Comparison of ENCODE assay signal across 9 mouse cellular contexts in genomic region chr15:83251176-83252004, GRCm38 (mm10). TPM values are rescaled to one million over a fixed set of nuclear protein-coding genes. Genes with fewer than 3 reads are reported as not detected.
DNase-seq lines count a peak whose midpoint lies in the region; ATAC-seq and TF ChIP-seq lines count a peak whose summit lies in the region.
"Had no signal": no experiment of that assay in that cellular context is flagged by ENCODE, and none has a peak within 500 bp of the region (broad histone marks: within the 10 kb centered on the region; RNA-seq: fewer than 3 reads in every experiment).

A4galt (minus strand) TSS chr15:83251774.

- no peaks in the 10 kb centered on the region for H3K27me3 ChIP-seq in C2C12 (ENCODE audit: control insufficient read depth, insufficient read depth, insufficient read length)
- H3K27me3 ChIP-seq in hindbrain, embryonic 16.5 days (replicated peaks; ENCODE audit: control insufficient read depth, insufficient read depth, low read length) = peaks cover 10% of the 10 kb centered on the region
- peaks cover 59% of the 10 kb centered on the region for H3K27me3 ChIP-seq in liver, embryonic 13.5 days
- H3K27me3 ChIP-seq in neural tube, embryonic 13.5 days = peaks cover 53% of the 10 kb centered on the region

- H3K79me3 ChIP-seq in C2C12 (ENCODE audit: low read depth) = peaks cover 21% of the 10 kb centered on the region

- no peak for TF ChIP-seq CTCF in C2C12 (IDR thresholded peaks at IDR 0.05; ENCODE audit: control insufficient read depth, insufficient read depth, insufficient read length)

- H3K9me3 ChIP-seq in hindbrain, embryonic 16.5 days (ENCODE audit: control insufficient read depth, low read length) = no peaks in the 10 kb centered on the region
- no peaks in the 10 kb centered on the region for H3K9me3 ChIP-seq in liver, embryonic 13.5 days (replicated peaks)
- H3K9me3 ChIP-seq in neural tube, embryonic 13.5 days = no peaks in the 10 kb centered on the region

- no peak within 1 kb of the TSS for H3K27ac ChIP-seq in hindbrain, embryonic 16.5 days (ENCODE audit: low read depth, low read length)
- no peak within 1 kb of the TSS for H3K27ac ChIP-seq in liver, embryonic 13.5 days
- H3K27ac ChIP-seq in neural tube, embryonic 13.5 days (replicated peaks) = no peak within 1 kb of the TSS
- H3K27ac ChIP-seq: macrophage had no signal

- H3K36me3 ChIP-seq in C2C12 (ENCODE audit: control insufficient read depth, insufficient read depth) = peaks cover 2% of the 10 kb centered on the region
- H3K36me3 ChIP-seq in hindbrain, embryonic 16.5 days (ENCODE audit: control insufficient read depth, insufficient read depth, low read length) = no peaks in the 10 kb centered on the region
- H3K36me3 ChIP-seq in liver, embryonic 13.5 days = no peaks in the 10 kb centered on the region
- no peaks in the 10 kb centered on the region for H3K36me3 ChIP-seq in neural tube, embryonic 13.5 days

- 2% methylated on average over 56 of the region's 66 CpGs for WGBS in hindbrain, embryonic 16.5 days
- 2% methylated on average over 52 of the region's 66 CpGs for WGBS in liver, embryonic 13.5 days (ENCODE audit: insufficient replicate concordance)
- WGBS in neural tube, embryonic 13.5 days = 1% methylated on average over 62 of the region's 66 CpGs

- intact Hi-C loops in gastrocnemius, postnatal 14 days (cut with DNase I; ENCODE audit: low total_unique reads) = loop anchor here (5.0 kb wide), 1 partner anchor 39 kb away; no protein-coding TSS in a partner anchor

- H3K79me2 ChIP-seq in C2C12 (ENCODE audit: control insufficient read depth, insufficient read depth) = peaks cover 47% of the 10 kb centered on the region

- H3K9ac ChIP-seq in hindbrain, embryonic 16.5 days (ENCODE audit: low read depth, low read length) = peak within 1 kb of the TSS; percentile 61
- H3K9ac ChIP-seq in liver, embryonic 13.5 days = 0 out of 2 replicates have a peak within 1 kb of the TSS, but pooled peaks have one; percentile 41
- H3K9ac ChIP-seq in neural tube, embryonic 13.5 days = peak within 1 kb of the TSS; percentile 62

- no peak for ATAC-seq in hindbrain, embryonic 16.5 days
- no peak for ATAC-seq in liver, embryonic 13.5 days (ENCODE audit: low read depth)
- no peak for ATAC-seq in neural tube, embryonic 13.5 days (ENCODE audit: low read depth)
- no peak for ATAC-seq in megakaryocyte, adult 5-6 weeks (ENCODE audit: poor library complexity, severe bottlenecking)

- peak within 1 kb of the TSS; percentile 62 for H3ac ChIP-seq in C2C12 (ENCODE audit: control insufficient read depth, insufficient read length, low read depth)

- peak; percentile 65 to 76 for DNase-seq in adrenal gland, postnatal 36 days
- DNase-seq in gastrocnemius, postnatal 14 days = peak; percentile 52
- DNase-seq in liver, embryonic 13.5 days = no peak
- no peak for DNase-seq in thymus, postnatal 0 days (ENCODE audit: low spot score)

- peak within 1 kb of the TSS; percentile 81 for H3K4me3 ChIP-seq in C2C12 (ENCODE audit: insufficient read depth, poor library complexity, severe bottlenecking)
- H3K4me3 ChIP-seq in hindbrain, embryonic 16.5 days (ENCODE audit: low read length) = peak within 1 kb of the TSS; percentile 57
- peak within 1 kb of the TSS; percentile 46 for H3K4me3 ChIP-seq in liver, embryonic 13.5 days (replicated peaks)
- H3K4me3 ChIP-seq in neural tube, embryonic 13.5 days = peak within 1 kb of the TSS; percentile 45

- peaks cover 11% of the 10 kb centered on the region for H3K4me1 ChIP-seq in hindbrain, embryonic 16.5 days (ENCODE audit: control insufficient read depth, insufficient read depth, low read depth, low read length)
- H3K4me1 ChIP-seq in liver, embryonic 13.5 days (replicated peaks) = peaks cover 23% of the 10 kb centered on the region
- peaks cover 13% of the 10 kb centered on the region for H3K4me1 ChIP-seq in neural tube, embryonic 13.5 days (replicated peaks)

- peak within 1 kb of the TSS; percentile 97 for H3K4me2 ChIP-seq in hindbrain, embryonic 16.5 days (ENCODE audit: low read length)
- H3K4me2 ChIP-seq in liver, embryonic 13.5 days = peak within 1 kb of the TSS; percentile 63
- H3K4me2 ChIP-seq in neural tube, embryonic 13.5 days = peak within 1 kb of the TSS; percentile 78

TF ChIP-seq in C2C12, 6 proteins besides CTCF, POLR2A, EP300 and RAD21:
- TF ChIP-seq MYOG (IDR thresholded peaks at IDR 0.05; ENCODE audit: control insufficient read depth, extremely low read depth, insufficient read length) = no peak
- TF ChIP-seq CEBPB (IDR thresholded peaks at IDR 0.05; ENCODE audit: low read depth) = no peak
- TF ChIP-seq MYOD1 (IDR thresholded peaks at IDR 0.05; ENCODE audit: control insufficient read depth, insufficient read length, low read depth) = no peak
- no peak for TF ChIP-seq USF1 (IDR thresholded peaks at IDR 0.05; ENCODE audit: low read depth)
- no peak for TF ChIP-seq MAX (IDR thresholded peaks at IDR 0.05)
- no peak for TF ChIP-seq FOSL1 (IDR thresholded peaks at IDR 0.05; ENCODE audit: insufficient read depth, low read length, poor library complexity, severe bottlenecking)

RNA-seq across cellular contexts. Expression of gene A4galt, which starts in this region (rescaled TPM):
- 27.6 TPM for polyA plus RNA-seq in C2C12 (2012; fragmentation: generic; extraction: Trizol)
- total RNA-seq in adrenal gland, postnatal 36 days (2021) = 10 to 100 TPM in 1 of 2 experiments, 1 to 10 TPM in 1; 6.6 to 10.9 TPM
- 1 to 10 TPM; 5.7 to 7.4 TPM for total RNA-seq in gastrocnemius, postnatal 14 days (2021)
- polyA plus RNA-seq in hindbrain, embryonic 16.5 days (2015; fragmentation: Nextera tagmentation; extraction: Ambion mirVana) = 4.9 and 6.5 TPM in 2 replicates
- 0.05 and 0.07 TPM in 2 replicates for polyA plus RNA-seq in liver, embryonic 13.5 days (2015; fragmentation: Nextera tagmentation; extraction: Ambion mirVana)
- polyA plus RNA-seq in neural tube, embryonic 13.5 days (2015; fragmentation: Nextera tagmentation; extraction: Ambion mirVana) = 2.5 and 3.5 TPM in 2 replicates
- not detected in 2 replicates for total RNA-seq in megakaryocyte, adult 5-6 weeks (2015)
- total RNA-seq in megakaryocyte, adult 5-6 weeks (2017) = not detected in 2 replicates
- 2.2 and 2.4 TPM in 2 replicates for polyA plus RNA-seq in thymus, postnatal 0 days (2015; fragmentation: Nextera tagmentation; extraction: Ambion mirVana)

Comparison
In these comparisons a context has a peak if more than half of its experiments do, and no peak if none do; other contexts are left out.
1. RNA of gene A4galt (total RNA-seq): 6.6 to 10.9 TPM in adrenal gland, postnatal 36 days and 5.7 to 7.4 TPM in gastrocnemius, postnatal 14 days; not detected in megakaryocyte, adult 5-6 weeks; every median in the first group is over 4 times any median in the second.
2. DNase-seq: peak in adrenal gland, postnatal 36 days (2 of 2) and gastrocnemius, postnatal 14 days (single experiment); none in liver, embryonic 13.5 days (single experiment) and thymus, postnatal 0 days (single experiment).
3. Peak in every context shown above with its lines, with median percentiles within 50 percentile points of each other: H3K4me3 ChIP-seq, H3K4me2 ChIP-seq and H3K9ac ChIP-seq.